Mouse (Mus musculus) midbrain, embryonic 16.5 days (tissue): ENCODE data around the gene Gbp2b. TPM values are rescaled to one million over a fixed set of nuclear protein-coding genes. Genes with fewer than 3 reads are reported as not detected.

Experiments used
- ATAC-seq: fragments of 200-750 bp; cut with Nextera tagmentation; 2 replicates; pipeline ENCODE4 v1.8.0; 2017; ENCODE audit warnings: moderate TSS enrichment
- H3K27ac ChIP-seq: fragments of 300-500 bp; sonication (generic); 2 replicates; pipeline ENCODE4 v1.5.1; 2014; ENCODE audit warnings: mild to moderate bottlenecking, low read length, mixed read lengths
- H3K27me3 ChIP-seq: fragments of 300-500 bp; sonication (generic); 2 replicates; pipeline ENCODE4 v1.6.1; 2014; ENCODE audit warnings: low read depth, low read length, mixed read lengths; ENCODE audit not compliant: control insufficient read depth, insufficient read depth
- H3K36me3 ChIP-seq: fragments of 300-500 bp; sonication (generic); 2 replicates; pipeline ENCODE4 v1.6.1; 2014; ENCODE audit warnings: mild to moderate bottlenecking, low read length, moderate library complexity, mixed read lengths; ENCODE audit not compliant: control insufficient read depth, insufficient read depth
- H3K4me1 ChIP-seq: fragments of 300-500 bp; sonication (generic); 2 replicates; pipeline ENCODE4 v1.6.1; 2014; ENCODE audit warnings: mild to moderate bottlenecking, low read length, mixed read lengths; ENCODE audit not compliant: control insufficient read depth, insufficient read depth
- H3K4me2 ChIP-seq: fragments of 300-500 bp; sonication (generic); 2 replicates; pipeline ENCODE4 v1.6.1; 2014; ENCODE audit warnings: mild to moderate bottlenecking, low read length, mixed read lengths
- H3K4me3 ChIP-seq: fragments of 300-500 bp; sonication (generic); 2 replicates; pipeline ENCODE4 v1.5.1; 2014; ENCODE audit warnings: low read depth, mild to moderate bottlenecking, low read length, moderate library complexity, mixed read lengths
- H3K9ac ChIP-seq: fragments of 300-500 bp; sonication (generic); 2 replicates; pipeline ENCODE4 v1.6.1; 2014; ENCODE audit warnings: low read depth, low read length, mixed read lengths
- H3K9me3 ChIP-seq: fragments of 300-500 bp; sonication (generic); replicated peaks from 2 replicates; pipeline ENCODE4 v1.6.1; 2014; ENCODE audit warnings: mild to moderate bottlenecking, low read length, mixed read lengths; ENCODE audit not compliant: control insufficient read depth, poor library complexity, severe bottlenecking
- WGBS: fragments of 180-500 bp; shearing (Covaris S2); extraction: QIAGEN DNeasy Blood & Tissue Kit; methylation state at CpG from one replicate; pipeline ENCODE4 v1.1.7; 2014; 5-methylcytosine and 5-hydroxymethylcytosine counted together
- polyA plus RNA-seq: library from polyadenylated mRNA; unstranded; fragments of >200 nt; fragmentation: Nextera tagmentation; extraction: Ambion mirVana; gene quantifications from 2 replicates; pipeline ENCODE4 v1.2.1, GENCODE M21; 2015

Gene Gbp2b
- not detected in 2 replicates for polyA plus RNA-seq

DNA sequence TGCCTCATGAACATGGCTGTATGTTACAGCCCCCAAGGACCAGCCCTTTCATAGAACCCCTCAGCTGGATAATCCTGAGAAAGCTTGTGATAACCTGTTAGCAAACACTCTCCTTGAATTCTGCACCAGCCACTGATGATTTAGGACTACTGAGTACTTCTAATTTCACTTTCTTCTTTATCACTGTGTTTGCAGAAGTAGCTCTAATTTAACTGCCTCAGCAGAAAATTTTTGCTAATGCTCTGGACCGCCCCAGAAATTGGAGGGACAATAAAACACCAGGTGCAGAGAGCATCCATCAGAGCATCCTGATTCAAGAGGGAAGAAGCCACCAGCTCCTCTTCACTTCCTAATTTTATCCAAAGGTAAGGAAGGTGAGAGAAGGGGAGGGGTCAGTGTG lies at the start of gene Gbp2b:
Gene Gbp2b, plus strand, starts transcription at position 301 of the 400 bp plus-strand sequence.
- no peaks in the 10 kb centered on the region for H3K9me3 ChIP-seq
- no peaks in the 10 kb centered on the region for H3K4me1 ChIP-seq
- no peak within 1 kb of the TSS for H3K27ac ChIP-seq
- H3K36me3 ChIP-seq, result no peaks in the 10 kb centered on the region
- H3K27me3 ChIP-seq, result no peaks in the 10 kb centered on the region
- no peak within 1 kb of the TSS for H3K4me3 ChIP-seq
- H3K9ac ChIP-seq, result no peak within 1 kb of the TSS
- ATAC-seq, result no peak
- 94% methylated on average over 1 of the region's 1 CpGs for WGBS
- no peak within 1 kb of the TSS for H3K4me2 ChIP-seq

DNA sequence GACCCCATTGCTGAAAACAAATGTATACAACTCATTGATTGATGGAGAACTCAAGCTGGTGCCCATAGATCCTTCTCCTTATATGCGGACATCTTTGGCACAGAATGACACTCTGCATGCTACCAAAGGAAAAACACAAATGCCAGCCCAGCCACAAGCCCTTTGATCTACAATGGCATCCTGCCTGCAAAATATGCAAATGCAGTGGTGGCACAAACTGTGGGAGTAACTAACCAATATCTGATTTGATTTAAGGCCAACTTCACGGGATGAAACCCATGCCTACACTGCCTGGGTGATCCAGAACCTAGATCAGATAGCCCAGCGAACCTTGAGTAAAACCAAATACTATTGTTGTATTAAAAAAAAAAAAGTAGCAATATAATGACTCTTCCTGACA lies 48.0 kb upstream of the Gbp2b start:
- WGBS, result 83% methylated on average over 3 of the region's 3 CpGs

DNA sequence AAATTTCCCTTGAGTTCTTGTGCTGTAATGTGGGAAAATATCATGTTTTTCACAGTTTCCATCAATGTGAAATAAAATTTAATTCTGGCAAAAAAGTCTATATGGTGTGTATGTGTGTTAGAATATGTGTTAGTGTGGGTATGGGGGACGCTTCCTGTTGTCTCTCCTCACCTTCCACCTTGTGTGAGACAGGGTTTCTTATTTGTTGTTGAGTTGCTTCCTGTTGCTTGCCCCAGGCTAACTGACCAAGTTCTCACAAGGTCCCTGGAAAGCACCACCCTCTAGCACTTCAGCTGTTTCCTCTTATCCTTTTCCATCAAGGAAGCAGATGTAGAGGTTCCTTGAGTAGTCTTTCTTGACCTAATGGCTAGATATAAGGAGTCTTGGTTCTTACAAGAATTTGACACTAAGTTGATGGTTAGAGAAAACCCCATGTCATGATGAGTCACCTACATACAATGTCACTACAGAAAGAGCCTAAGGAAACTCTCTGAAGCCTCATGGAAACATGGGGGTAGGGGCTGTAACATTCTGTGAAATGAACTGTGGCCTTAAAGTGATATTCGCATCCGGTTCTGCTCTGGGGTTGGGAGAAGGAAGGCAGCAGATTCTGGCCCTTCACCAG lies 44.5 kb upstream of the Gbp2b start:
- Histone ChIP-seq H3K9me3 (no peaks in the 10 kb centered on the region), H3K4me1 (no peaks in the 10 kb centered on the region), H3K27ac (no peak overlapping the region), H3K27me3 (no peaks in the 10 kb centered on the region), H3K9ac (no peak overlapping the region), H3K4me2 (no peak overlapping the region), H3K36me3 (no peaks in the 10 kb centered on the region), H3K4me3 (no peak overlapping the region)
- WGBS, result 88% methylated on average over 3 of the region's 3 CpGs
- ATAC-seq, result no peak

More for the DNA sequence above, 48.0 kb upstream of the Gbp2b start:
- Histone ChIP-seq H3K9ac (no peak overlapping the region), H3K4me3 (no peak overlapping the region), H3K9me3 (no peaks in the 10 kb centered on the region), H3K36me3 (no peaks in the 10 kb centered on the region), H3K4me2 (no peak overlapping the region), H3K4me1 (no peaks in the 10 kb centered on the region), H3K27ac (no peak overlapping the region), H3K27me3 (no peaks in the 10 kb centered on the region)
- ATAC-seq, result no peak

DNA sequence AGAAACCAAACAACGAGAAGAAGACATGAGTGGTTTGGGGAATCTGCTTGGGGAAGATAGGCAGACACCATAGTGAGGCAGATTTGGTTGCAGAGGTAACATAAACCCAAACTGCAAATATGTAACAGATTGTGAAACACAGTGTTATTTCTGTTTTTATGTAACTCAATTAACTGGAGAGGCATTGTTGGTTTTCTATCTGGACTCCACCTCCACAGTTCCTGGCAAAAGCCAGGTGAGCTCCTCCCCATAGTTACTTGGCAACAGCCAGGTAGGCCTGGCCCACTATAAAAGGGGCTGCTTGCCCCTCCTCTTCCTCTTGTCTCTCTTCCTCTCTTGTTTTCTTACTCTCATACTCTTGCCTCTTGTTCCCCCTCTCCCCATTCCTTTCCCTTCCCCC lies 40.0 kb upstream of the Gbp2b start:
- ATAC-seq, result no peak
- WGBS, result 88% methylated on average over 1 of the region's 1 CpGs
- H3K27me3 ChIP-seq, result no peaks in the 10 kb centered on the region

DNA sequence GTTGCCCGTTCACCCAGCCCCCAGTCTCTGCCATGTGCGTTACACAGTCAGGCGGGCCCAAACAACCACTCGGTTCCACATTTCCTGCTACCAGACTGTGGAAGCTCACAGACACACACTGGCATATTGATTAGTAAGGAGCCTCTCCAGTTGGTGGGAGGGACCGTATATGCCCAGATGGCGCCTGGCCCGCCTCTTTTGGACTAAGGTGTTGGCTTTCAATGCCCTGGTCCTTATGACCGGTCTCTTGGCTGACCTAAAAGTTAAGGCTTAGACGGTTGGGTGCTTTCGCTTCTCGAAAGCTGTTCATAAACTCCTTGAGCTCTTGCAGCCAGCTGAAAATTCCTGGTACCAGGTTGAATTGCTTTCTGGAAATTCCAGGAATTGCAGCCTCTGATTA lies 39.0 kb upstream of the Gbp2b start:
- Histone ChIP-seq H3K4me3 (no peak overlapping the region), H3K27me3 (no peaks in the 10 kb centered on the region), H3K27ac (no peak overlapping the region), H3K9ac (no peak overlapping the region), H3K9me3 (no peaks in the 10 kb centered on the region), H3K4me1 (no peaks in the 10 kb centered on the region), H3K4me2 (no peak overlapping the region), H3K36me3 (no peaks in the 10 kb centered on the region)
- ATAC-seq, result no peak
- 89% methylated on average over 11 of the region's 11 CpGs for WGBS

More for the DNA sequence above, 40.0 kb upstream of the Gbp2b start:
- Histone ChIP-seq H3K36me3 (no peaks in the 10 kb centered on the region), H3K9ac (no peak overlapping the region), H3K4me1 (no peaks in the 10 kb centered on the region), H3K4me2 (no peak overlapping the region), H3K4me3 (no peak overlapping the region), H3K9me3 (no peaks in the 10 kb centered on the region), H3K27ac (no peak overlapping the region)

DNA sequence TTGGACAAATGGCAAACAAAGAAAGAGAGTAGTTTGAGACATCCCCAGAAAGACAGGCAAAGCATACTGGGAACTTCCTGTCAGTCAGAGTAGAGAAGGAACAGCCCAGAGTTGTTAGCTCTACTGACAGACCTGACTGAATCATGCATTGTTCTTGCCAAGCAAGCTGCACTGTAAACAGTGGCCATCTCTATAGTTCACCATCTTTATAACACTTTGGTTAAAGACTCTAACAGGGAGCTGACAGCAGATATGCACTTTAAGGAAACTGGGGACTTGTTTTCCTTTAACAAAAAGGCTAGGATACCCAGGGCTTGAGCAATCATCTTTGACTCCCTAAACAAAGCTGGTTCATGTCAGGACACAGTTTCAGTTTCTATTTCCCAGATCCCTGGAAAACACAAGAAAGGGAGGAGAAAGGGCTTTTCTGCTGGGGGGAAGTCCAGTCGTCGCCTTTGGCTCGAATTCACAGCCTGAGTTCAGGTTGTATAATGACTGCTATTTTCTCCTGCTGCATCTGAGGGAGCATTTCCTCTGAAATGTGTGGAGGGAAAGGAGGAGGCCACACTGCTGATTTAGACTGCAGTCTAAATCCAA lies 34.9 kb upstream of the Gbp2b start, which contains the start of gene Gbp3:
Gene Gbp3, plus strand, starts transcription at position 395 of the 597 bp plus-strand sequence.
- Histone ChIP-seq H3K4me3 (peak within 1 kb of the TSS; percentile 11; the same call in 1 of the 2 replicates), H3K4me2 (peak within 1 kb of the TSS; percentile 29), H3K9me3 (no peaks in the 10 kb centered on the region), H3K4me1 (no peaks in the 10 kb centered on the region), H3K27me3 (no peaks in the 10 kb centered on the region), H3K9ac (no peak within 1 kb of the TSS), H3K27ac (no peak within 1 kb of the TSS), H3K36me3 (no peaks in the 10 kb centered on the region)
- 36% methylated on average over 3 of the region's 3 CpGs for WGBS
- no peak for ATAC-seq

DNA sequence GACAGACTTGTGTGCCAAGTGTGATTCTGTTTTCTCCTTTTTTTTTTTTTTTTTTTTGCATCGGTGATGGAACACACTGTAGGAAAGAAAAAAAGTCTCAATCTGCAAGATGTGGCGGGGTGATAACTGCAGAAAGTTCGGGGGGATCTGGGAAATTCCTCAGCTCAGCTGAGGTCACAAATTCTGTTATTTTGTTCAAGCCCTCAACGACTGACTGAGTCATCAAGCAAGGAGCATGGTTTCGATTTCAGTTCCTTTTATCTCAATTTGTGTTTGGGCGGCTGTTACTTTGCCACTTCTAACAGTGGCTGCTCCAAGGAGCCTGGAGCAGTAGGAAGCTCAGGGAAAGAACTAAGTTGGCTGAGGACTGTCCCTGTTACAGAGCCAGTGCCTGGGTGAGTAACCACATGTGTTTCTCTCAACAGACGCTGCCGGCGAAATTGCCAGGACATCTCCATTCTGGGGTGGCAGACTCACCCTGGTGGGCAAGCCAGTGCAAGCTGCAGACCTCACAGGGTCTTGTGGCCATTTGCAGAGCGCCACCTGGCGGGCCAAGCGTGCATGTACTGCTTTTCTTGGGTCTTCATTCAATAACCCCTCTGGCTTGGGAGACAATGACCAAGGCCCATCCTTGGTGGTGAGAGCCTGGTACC lies 34.2 kb upstream of the Gbp2b start:
- Histone ChIP-seq H3K9ac (no peak overlapping the region), H3K9me3 (no peaks in the 10 kb centered on the region), H3K4me1 (no peaks in the 10 kb centered on the region), H3K27me3 (no peaks in the 10 kb centered on the region), H3K4me3 (peak overlapping the region; percentile 11; the same call in 1 of the 2 replicates), H3K36me3 (no peaks in the 10 kb centered on the region), H3K27ac (no peak overlapping the region), H3K4me2 (peak overlapping the region; percentile 29; the same call in 1 of the 2 replicates)
- 19% methylated on average over 12 of the region's 12 CpGs for WGBS
- peak; percentile 79 for ATAC-seq

DNA sequence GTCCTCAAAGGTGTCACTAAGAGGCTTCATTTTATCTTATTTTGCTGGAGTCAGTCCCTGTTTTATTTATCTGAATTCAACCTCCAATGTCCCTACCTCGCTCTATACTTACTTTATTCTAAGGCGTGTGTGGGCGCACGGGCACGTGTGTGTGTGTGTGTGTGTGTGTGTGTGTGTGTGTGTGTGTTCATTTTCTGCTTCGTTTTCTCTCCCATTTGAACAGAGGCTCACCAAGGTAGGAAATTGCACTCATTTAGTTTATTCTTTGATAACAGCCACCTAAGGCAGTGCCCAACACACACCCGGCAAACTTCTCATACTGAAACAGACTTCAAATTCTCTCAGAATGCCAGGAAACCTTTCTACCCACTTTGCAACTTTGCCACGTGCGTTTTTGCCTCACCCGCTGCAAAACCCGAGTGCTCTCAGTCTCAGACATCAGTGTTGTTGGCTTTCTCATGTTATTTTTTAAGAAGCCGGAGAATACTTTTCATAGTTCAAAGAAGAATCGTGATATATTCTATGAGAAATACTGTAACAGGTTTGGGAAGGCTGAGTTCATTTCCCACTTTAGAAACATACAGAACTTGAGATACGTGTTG lies 33.5 kb upstream of the Gbp2b start:
- no peak for ATAC-seq
- H3K27ac ChIP-seq, result no peak overlapping the region
- 91% methylated on average over 14 of the region's 14 CpGs for WGBS

DNA sequence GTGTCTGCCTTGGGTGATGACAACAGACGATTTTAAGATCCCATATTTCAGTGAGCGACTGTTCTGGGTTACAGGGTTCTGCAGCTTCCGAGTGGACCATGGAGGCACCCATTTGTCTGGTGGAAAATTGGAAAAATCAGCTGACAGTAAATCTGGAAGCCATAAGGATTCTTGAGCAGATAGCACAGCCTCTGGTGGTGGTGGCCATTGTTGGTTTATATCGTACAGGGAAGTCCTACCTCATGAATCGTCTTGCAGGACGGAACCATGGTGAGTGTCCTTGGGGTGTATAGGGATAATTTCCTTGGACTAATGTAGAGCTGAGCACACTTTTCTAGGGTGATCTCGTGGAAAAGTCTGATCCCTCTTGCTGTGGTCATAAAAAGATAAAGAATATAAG lies 33.0 kb upstream of the Gbp2b start:
- Histone ChIP-seq H3K4me2 (no peak overlapping the region), H3K27ac (no peak overlapping the region), H3K4me3 (no peak overlapping the region), H3K27me3 (no peaks in the 10 kb centered on the region), H3K9me3 (no peaks in the 10 kb centered on the region), H3K36me3 (no peaks in the 10 kb centered on the region), H3K9ac (no peak overlapping the region), H3K4me1 (no peaks in the 10 kb centered on the region)
- no peak for ATAC-seq
- WGBS, result 87% methylated on average over 7 of the region's 7 CpGs

More for the DNA sequence above, 33.5 kb upstream of the Gbp2b start:
- Histone ChIP-seq H3K9me3 (no peaks in the 10 kb centered on the region), H3K4me2 (no peak overlapping the region), H3K27me3 (no peaks in the 10 kb centered on the region), H3K4me3 (no peak overlapping the region), H3K9ac (no peak overlapping the region), H3K36me3 (no peaks in the 10 kb centered on the region), H3K4me1 (no peaks in the 10 kb centered on the region)
